Mouse (Mus musculus) right cerebral cortex, postnatal 36 days (tissue): ENCODE measurements around the gene Rnf20.
"Not testable (repeated sequence)": the region's sequence is repeated elsewhere in the genome, so short reads cannot be mapped to it uniquely, and the experiment has no call there.

Source experiments
- DNase-seq, 2 experiments: peaks; one replicate each; pipeline ENCODE4 v3.0.0; 2022; ENCODE audit warnings: low spot score in 2 of 2, mixed read lengths in 1 of 2

The Rnf20 gene

GRCm38 (mm10) chr4:49631319-49632138, at the start of gene Rnf20:
TSS of gene Rnf20 (plus strand) at chr4:49632006.
- DNase-seq: peak; percentile 93 to 96

GRCm38 (mm10) chr4:49583965-49584831, 47.6 kb upstream of the Rnf20 start:
- no peak for DNase-seq

GRCm38 (mm10) chr4:49585524-49586101, 46.2 kb upstream of the Rnf20 start:
- no peak for DNase-seq

- no peak for DNase-seq
These were observed 45.0 kb upstream of the Rnf20 start for GRCm38 (mm10) chr4:49586811-49587210.

- no peak for DNase-seq
These were observed 41.7 kb upstream of the Rnf20 start for GRCm38 (mm10) chr4:49590152-49590551.

- DNase-seq: peak in 1 of 2 experiments; percentile 24
These were observed 35.0 kb upstream of the Rnf20 start for GRCm38 (mm10) chr4:49596846-49597182.

- DNase-seq: peak; percentile 60 to 62
These were observed 34.4 kb upstream of the Rnf20 start, which contains the start of gene Tmem246 for GRCm38 (mm10) chr4:49597183-49598100. TSS of gene Tmem246 (minus strand) at chr4:49597876.

- no peak for DNase-seq
These were observed 28.6 kb upstream of the Rnf20 start for GRCm38 (mm10) chr4:49603161-49603560.

- no peak for DNase-seq
These were observed 27.7 kb upstream of the Rnf20 start for GRCm38 (mm10) chr4:49604016-49604546.

GRCm38 (mm10) chr4:49604616-49605015, 27.2 kb upstream of the Rnf20 start:
- DNase-seq: no peak

GRCm38 (mm10) chr4:49605459-49605858, 26.3 kb upstream of the Rnf20 start:
- no peak for DNase-seq

- DNase-seq: no peak
These were observed 14.9 kb upstream of the Rnf20 start for GRCm38 (mm10) chr4:49616924-49617323.

GRCm38 (mm10) chr4:49619861-49620260, 11.9 kb upstream of the Rnf20 start:
- DNase-seq: not testable (repeated sequence)

- no peak for DNase-seq
These were observed 9.5 kb upstream of the Rnf20 start for GRCm38 (mm10) chr4:49622272-49622671.

- DNase-seq: no peak
These were observed 7.9 kb upstream of the Rnf20 start for GRCm38 (mm10) chr4:49623916-49624315.

- not testable (repeated sequence) for DNase-seq
These were observed 6.8 kb upstream of the Rnf20 start for GRCm38 (mm10) chr4:49624969-49625368.

GRCm38 (mm10) chr4:49626973-49627372, 4.8 kb upstream of the Rnf20 start:
- DNase-seq: peak; percentile 46 to 65

- DNase-seq: no peak
These were observed 2.9 kb upstream of the Rnf20 start for GRCm38 (mm10) chr4:49628941-49629340.

GRCm38 (mm10) chr4:49632139-49632481, 304 bp downstream of the Rnf20 start:
- DNase-seq: no peak

GRCm38 (mm10) chr4:49637821-49638220, 6.0 kb downstream of the Rnf20 start:
- DNase-seq: no peak

- DNase-seq: no peak
These were observed 8.1 kb downstream of the Rnf20 start for GRCm38 (mm10) chr4:49639913-49640312.
